Mouse (Mus musculus) embryonic fibroblast, embryonic 13.5 days (primary cell): ENCODE data around the gene Agmat. TPM values are rescaled to one million over a fixed set of nuclear protein-coding genes. Genes with fewer than 3 reads are reported as not detected.

Experiments
- H3K27ac ChIP-seq: 2 replicates; pipeline ENCODE4 v1.5.1; 2012; ENCODE audit warnings: low read length, control low read depth, inconsistent platforms; ENCODE audit not compliant: insufficient read depth
- H3K4me1 ChIP-seq: 2 replicates; pipeline ENCODE4 v1.6.1; 2011; ENCODE audit warnings: low read length; ENCODE audit not compliant: control insufficient read depth, insufficient read depth
- H3K4me3 ChIP-seq: 2 replicates; pipeline ENCODE4 v1.5.1; 2011; ENCODE audit warnings: mild to moderate bottlenecking, control low read depth, low read length; ENCODE audit not compliant: insufficient read depth
- CTCF ChIP-seq: IDR thresholded peaks from 2 replicates; pipeline ENCODE4 v1.5.1; 2011; ENCODE audit warnings: mild to moderate bottlenecking, control low read depth, low read length, moderate library complexity, borderline replicate concordance; ENCODE audit not compliant: insufficient read depth
- POLR2A ChIP-seq: IDR thresholded peaks from 2 replicates; pipeline ENCODE4 v1.6.1; 2011; ENCODE audit warnings: low read depth, mild to moderate bottlenecking, control low read depth, low read length, moderate library complexity
- polyA plus RNA-seq: library from polyadenylated mRNA; stranded (reverse); fragments of >200 nt; gene quantifications from 2 replicates; pipeline ENCODE4 v1.2.4, GENCODE M21; 2011; ENCODE audit warnings: low read depth; ENCODE audit not compliant: missing spikeins, insufficient read length

Agmat gene
- polyA plus RNA-seq, result not detected in 2 replicates

GRCm38 (mm10) chr4:141746578-141747346 lies at the start of gene Agmat:
Gene Agmat, plus strand, starts transcription at chr4:141746672.
- peaks cover 2% of the 10 kb centered on the region; the same call in 1 of the 2 replicates for H3K4me1 ChIP-seq
- no peak within 1 kb of the TSS for H3K4me3 ChIP-seq
- no peak within 1 kb of the TSS for H3K27ac ChIP-seq
- TF ChIP-seq POLR2A, result no peak
- no peak for TF ChIP-seq CTCF

GRCm38 (mm10) chr4:141704625-141705024 lies 41.8 kb upstream of the Agmat start:
- no peak for TF ChIP-seq CTCF
- no peak for TF ChIP-seq POLR2A
- Histone ChIP-seq H3K4me3 (no peak overlapping the region), H3K27ac (peak overlapping the region; percentile 39; the same call in 1 of the 2 replicates), H3K4me1 (peaks cover 4% of the 10 kb centered on the region; the same call in 1 of the 2 replicates)

- no peak for TF ChIP-seq CTCF
- no peak for TF ChIP-seq POLR2A
- Histone ChIP-seq H3K27ac (peak overlapping the region; percentile 25; the same call in 1 of the 2 replicates), H3K4me3 (no peak overlapping the region), H3K4me1 (peaks cover 4% of the 10 kb centered on the region; the same call in 1 of the 2 replicates)
These were observed 41.1 kb upstream of the Agmat start for GRCm38 (mm10) chr4:141705331-141705730.

- TF ChIP-seq CTCF (no peak), POLR2A (no peak)
- Histone ChIP-seq H3K4me1 (peaks cover 4% of the 10 kb centered on the region; the same call in 1 of the 2 replicates), H3K27ac (no peak overlapping the region), H3K4me3 (no peak overlapping the region)
These were observed 38.5 kb upstream of the Agmat start for GRCm38 (mm10) chr4:141708005-141708404.

- Histone ChIP-seq H3K27ac (no peak overlapping the region), H3K4me3 (no peak overlapping the region), H3K4me1 (peaks cover 4% of the 10 kb centered on the region; the same call in 1 of the 2 replicates)
- TF ChIP-seq POLR2A, result no peak
- no peak for TF ChIP-seq CTCF
These were observed 37.5 kb upstream of the Agmat start for GRCm38 (mm10) chr4:141708971-141709370.

GRCm38 (mm10) chr4:141711250-141711649 lies 35.2 kb upstream of the Agmat start:
- Histone ChIP-seq H3K4me1 (peaks cover 4% of the 10 kb centered on the region; the same call in 1 of the 2 replicates), H3K4me3 (no peak overlapping the region), H3K27ac (no peak overlapping the region)
- no peak for TF ChIP-seq CTCF
- TF ChIP-seq POLR2A, result no peak

- H3K4me1 ChIP-seq, result peaks cover 4% of the 10 kb centered on the region; the same call in 1 of the 2 replicates
- TF ChIP-seq POLR2A (no peak), CTCF (no peak)
- no peak overlapping the region for H3K27ac ChIP-seq
- no peak overlapping the region for H3K4me3 ChIP-seq
These were observed 32.8 kb upstream of the Agmat start for GRCm38 (mm10) chr4:141713598-141714142.

- H3K4me3 ChIP-seq, result no peak overlapping the region
- H3K27ac ChIP-seq, result no peak overlapping the region
- H3K4me1 ChIP-seq, result no peaks in the 10 kb centered on the region
- TF ChIP-seq POLR2A, result no peak
- TF ChIP-seq CTCF, result no peak
These were observed 31.4 kb upstream of the Agmat start for GRCm38 (mm10) chr4:141715027-141715426.

- Histone ChIP-seq H3K27ac (no peak overlapping the region), H3K4me3 (no peak overlapping the region), H3K4me1 (peaks cover 9% of the 10 kb centered on the region; the same call in 1 of the 2 replicates)
- TF ChIP-seq POLR2A (no peak), CTCF (no peak)
These were observed 28.8 kb upstream of the Agmat start for GRCm38 (mm10) chr4:141717633-141718032.

- TF ChIP-seq POLR2A (no peak), CTCF (no peak)
- Histone ChIP-seq H3K4me3 (no peak overlapping the region), H3K4me1 (peaks cover 9% of the 10 kb centered on the region; the same call in 1 of the 2 replicates), H3K27ac (no peak overlapping the region)
These were observed 27.2 kb upstream of the Agmat start for GRCm38 (mm10) chr4:141719304-141719703.
